Mouse (Mus musculus): ENCODE data around the gene Nphp3.
A peak's percentile ranks its signal among the peaks of the same experiment; 100 is the strongest.

Gene Nphp3

DNA sequence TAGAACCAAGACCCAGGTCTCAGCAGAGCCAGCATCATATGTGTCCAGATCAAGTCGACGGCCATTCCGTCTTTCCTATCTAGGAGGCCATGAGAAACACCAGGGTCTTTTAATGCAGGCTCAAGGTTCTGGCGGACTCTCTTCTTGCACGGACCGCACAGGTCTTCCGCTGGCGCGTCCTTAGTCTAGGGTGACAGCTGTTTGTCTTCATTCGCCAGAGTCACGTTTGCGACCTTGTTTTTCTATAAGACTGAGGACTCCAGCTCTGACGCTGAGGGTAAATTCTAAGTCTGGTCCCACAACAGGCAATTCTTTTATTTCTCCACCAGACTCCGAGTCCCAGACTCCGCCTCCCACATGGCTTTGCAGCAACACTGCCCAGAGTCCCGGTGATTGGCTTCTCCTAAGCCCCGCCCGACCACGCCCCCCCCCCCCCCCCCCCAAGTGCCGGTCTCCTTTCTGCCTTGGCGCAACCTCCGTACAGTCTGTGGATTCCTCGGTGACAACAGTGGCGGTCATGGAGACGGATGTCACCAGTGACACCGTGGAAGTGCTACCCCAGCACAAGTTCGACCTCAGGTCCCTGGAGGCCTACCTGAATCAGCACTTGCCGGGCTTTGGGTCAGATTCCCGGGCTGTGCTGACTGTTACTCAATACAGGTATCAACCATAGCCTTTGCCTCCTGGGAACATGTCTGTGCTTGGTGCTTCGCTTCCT lies 61.1 kb downstream of the Nphp3 start, which contains the start of gene Acad11:
Gene Acad11 (plus strand): TSS at position 134 of the 718 bp plus-strand sequence.
- DNase-seq (ENCODE audit: extremely low read depth, low read depth, low spot score): no peak

DNA sequence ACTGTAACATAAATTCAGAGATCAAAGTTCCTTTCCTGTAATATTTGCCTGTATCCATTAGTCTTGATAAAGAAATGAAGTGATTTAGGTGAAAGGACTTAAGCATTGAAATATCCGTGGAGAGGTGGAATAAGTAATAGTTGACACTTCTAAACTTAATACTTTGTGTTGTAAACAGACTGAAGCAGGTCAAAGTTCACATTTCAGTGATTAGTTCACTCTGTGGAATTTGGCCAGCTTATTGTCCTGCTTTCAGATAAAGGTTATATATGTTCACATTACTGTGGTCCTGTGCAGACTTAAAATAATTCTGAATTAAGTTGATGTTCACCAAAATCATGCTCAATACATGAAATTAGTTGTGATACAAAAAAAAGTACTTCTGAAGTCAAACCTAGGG lies 62.2 kb downstream of the Nphp3 start:
- DNase-seq (ENCODE audit: extremely low read depth, low read depth, low spot score): no peak

- no peak for DNase-seq (ENCODE audit: extremely low read depth, low read depth, low spot score)
Observed at GRCm38 (mm10) chr9:104070241-104070640, 67.9 kb downstream of the Nphp3 start.

DNA sequence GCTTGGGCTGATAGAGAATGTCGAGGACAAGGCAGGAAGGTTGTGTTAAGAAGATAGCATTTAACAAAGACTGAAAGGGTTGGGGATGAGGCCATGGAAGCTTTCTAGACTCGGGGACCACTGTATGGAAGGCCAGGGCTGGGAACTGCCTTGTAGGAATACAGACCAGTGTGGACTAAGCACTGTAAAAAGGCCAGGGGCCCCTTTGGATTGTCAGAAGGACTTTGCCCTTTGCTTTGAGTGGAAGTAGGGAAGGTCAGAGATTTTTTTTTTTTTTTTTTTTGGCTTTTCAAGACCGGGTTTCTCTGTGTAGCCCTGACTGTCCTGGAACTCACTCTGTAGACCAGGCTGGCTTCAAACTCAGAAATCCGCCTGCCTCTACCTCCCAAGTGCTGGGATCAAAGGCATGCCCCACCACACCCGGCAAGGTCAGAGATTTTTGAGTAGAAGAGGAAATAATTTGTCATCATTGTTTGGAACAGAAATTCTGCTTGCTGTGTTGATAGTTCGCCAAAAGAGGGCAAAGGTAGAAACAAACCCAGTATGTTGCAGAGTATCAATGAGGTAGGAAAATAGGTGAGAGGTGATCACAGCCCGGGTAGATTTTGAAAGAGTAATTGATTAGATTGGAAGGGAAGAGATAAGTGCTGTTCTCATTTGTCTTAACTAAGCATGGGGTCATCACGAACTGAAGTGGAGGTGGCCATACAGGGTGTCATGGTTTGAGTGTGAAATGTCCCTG lies 68.7 kb downstream of the Nphp3 start:
- no peak for DNase-seq (ENCODE audit: extremely low read depth, low read depth, low spot score)

DNA sequence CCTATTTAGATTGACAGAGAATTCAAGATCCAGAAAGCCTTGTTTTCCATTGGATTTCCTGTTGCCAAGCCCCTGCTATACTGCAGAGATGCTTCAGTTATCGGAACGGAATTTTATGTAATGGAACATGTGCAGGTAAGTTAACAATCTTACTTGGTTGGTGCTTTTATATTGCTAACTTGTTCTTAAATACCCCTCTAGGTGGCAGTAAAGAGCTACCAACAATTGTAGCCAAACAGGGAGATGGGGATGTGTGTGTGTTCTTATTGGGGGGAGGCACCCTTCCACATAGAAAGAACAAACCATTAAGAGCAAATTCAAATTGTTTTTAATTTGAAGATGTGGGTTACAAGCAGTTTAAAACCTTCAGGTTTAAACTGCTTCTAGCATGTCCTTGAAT lies 73.5 kb downstream of the Nphp3 start:
- DNase-seq (ENCODE audit: extremely low read depth, low read depth, low spot score): no peak

DNA sequence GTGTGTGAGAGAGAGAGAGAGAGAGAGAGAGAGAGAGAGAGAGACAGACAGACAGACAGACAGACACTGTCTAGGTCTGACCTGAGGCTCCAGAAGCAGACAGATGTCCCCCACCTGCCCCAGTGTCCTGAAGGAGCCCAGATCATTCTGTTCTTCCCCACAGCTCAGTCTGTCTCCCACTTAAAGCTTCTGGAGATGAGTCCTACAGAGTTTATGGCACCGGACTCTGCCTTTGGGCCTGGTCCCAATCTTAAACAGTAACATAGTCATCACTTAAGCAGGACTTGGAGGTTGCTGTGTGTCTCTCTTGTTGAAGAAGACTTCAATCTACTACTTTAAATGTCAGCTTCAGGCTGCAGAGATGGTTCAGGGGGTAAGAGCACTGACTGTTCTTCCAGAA lies 76.4 kb downstream of the Nphp3 start:
- no peak for DNase-seq (ENCODE audit: extremely low read depth, low read depth, low spot score)

DNA sequence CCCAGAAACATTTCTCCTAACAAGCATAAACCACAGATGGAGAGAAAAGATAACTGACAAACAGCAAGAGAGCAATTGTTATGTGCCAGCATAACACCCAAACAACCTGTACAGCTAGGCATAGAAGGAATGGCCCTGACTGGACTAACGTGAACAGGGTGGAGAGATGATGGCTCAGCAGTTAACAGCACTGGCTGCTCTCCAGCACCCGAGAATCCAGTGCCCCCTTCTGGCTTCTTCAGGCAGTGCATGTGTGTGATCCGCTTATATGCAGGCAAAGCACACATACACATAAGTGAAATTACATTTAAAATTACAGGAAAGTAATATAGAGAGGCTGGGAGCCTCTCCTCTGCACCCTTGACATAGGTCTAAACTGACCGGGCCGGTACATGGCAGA lies 77.0 kb downstream of the Nphp3 start:
- DNase-seq (ENCODE audit: extremely low read depth, low read depth, low spot score): no peak

- no peak for DNase-seq (ENCODE audit: extremely low read depth, low read depth, low spot score)
Observed at GRCm38 (mm10) chr9:104080038-104080437, 77.7 kb downstream of the Nphp3 start.

GRCm38 (mm10) chr9:104085730-104086429 lies 83.5 kb downstream of the Nphp3 start:
- DNase-seq (ENCODE audit: extremely low read depth, low read depth, low spot score): peak; percentile 95

DNA sequence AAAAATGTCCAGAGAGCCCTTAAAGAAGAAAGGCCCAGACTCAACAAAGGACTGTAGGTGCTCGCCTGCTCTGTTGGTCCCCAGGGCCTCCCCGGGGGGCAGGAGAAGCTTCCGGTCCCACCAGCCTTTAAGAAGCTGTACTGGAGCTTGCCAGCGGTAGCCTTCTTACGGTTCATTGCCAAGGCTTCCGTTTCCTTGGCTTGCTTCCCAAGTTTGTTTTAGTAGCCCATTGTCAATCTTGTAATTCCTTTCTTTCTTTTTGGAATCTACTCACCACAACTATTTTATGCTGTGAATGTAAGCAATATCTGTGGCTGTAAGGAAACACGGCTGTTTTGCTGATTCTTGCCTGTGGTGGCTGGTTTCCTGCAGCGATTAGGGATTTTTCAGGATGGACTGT lies 86.2 kb downstream of the Nphp3 start:
- no peak for DNase-seq (ENCODE audit: extremely low read depth, low read depth, low spot score)

DNA sequence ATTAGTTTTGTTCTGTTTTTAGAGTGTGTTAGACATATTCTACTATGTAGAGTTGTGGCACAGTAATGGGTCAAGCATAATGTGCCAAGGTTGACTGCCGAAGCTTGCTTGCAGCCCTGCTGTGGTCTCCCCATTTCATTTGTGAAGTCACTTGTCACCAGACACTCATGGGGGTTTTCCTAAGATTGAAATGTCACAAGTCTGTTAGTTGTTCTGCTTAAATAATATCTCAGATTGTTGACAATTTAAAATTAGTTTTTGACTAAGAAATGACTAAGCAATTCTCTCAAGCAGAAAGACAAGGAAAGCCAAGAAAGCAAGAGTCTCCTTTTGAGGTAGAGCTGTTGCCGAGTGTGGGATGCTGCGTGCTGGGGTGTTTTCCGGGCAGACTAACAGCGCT lies 90.6 kb downstream of the Nphp3 start:
- no peak for DNase-seq (ENCODE audit: extremely low read depth, low read depth, low spot score)
